Mouse (Mus musculus) skeletal muscle tissue, adult 2 months (tissue): ENCODE measurements around the gene Celf1.
"Not testable (repeated sequence)": the region's sequence is repeated elsewhere in the genome, so short reads cannot be mapped to it uniquely, and the experiment has no call there.

Source experiments
- DNase-seq: peaks from one replicate; pipeline ENCODE4 v3.0.0-alpha.2; 2012; ENCODE audit warnings: low read depth, low spot score

Gene Celf1

DNA sequence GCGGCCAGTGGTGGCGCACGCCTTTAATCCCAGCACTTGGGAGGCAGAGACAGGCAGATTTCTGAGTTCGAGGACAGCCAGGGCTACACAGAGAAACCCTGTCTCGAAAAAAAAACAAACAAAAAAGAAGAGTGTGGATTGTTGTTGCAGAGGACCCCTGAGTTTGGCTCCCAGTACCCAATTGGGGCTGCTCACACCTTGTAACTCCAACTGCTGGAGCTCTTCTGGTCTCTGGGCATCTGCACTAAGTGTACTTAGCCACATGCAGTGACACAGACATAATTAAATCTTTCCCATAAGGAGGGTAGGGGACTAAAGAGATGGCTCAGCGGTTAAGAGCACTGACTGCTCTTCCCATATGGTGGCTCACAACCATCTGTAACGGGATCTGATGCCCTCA, 82.1 kb downstream of the Celf1 start:
- not testable (repeated sequence) for DNase-seq

DNA sequence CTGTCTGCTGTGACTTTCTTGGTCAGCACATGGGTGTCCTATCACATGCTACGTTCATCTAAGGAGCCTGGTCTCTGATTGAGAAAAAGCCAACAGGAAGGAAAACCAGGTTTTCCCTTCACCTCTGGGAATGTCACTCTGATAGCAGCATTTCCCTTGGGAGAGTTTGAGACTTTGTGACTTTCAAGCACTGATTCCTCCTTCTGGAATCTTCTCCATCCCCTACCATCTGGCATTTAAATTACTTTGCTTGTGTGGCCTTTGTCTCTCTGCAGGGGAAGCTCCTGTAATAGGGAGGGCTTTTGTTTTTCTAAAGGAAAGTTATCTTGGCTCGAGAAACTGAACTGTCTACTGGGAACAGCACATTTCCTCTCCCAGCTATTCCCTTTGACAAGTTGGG, 82.9 kb downstream of the Celf1 start:
- peak; percentile 27 for DNase-seq

DNA sequence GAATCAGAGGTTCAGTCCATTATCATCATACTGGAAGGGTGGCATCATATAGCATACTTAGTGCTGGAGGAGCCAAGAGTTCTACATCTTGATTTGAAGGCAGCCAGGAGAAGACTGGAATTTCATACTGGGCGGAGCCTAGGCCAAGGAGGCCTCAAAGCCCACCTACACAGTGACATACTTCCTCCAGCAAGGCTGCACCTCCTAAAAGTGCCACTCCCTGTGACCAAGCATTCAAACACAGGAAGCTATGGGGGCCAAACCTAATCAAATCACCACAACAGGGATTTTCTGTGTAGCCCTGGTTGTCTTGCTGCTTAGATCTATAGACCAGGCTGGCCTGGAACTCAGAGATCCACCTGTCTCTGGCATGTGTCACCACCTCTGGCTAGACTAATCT, 83.8 kb downstream of the Celf1 start:
- DNase-seq = no peak

DNA sequence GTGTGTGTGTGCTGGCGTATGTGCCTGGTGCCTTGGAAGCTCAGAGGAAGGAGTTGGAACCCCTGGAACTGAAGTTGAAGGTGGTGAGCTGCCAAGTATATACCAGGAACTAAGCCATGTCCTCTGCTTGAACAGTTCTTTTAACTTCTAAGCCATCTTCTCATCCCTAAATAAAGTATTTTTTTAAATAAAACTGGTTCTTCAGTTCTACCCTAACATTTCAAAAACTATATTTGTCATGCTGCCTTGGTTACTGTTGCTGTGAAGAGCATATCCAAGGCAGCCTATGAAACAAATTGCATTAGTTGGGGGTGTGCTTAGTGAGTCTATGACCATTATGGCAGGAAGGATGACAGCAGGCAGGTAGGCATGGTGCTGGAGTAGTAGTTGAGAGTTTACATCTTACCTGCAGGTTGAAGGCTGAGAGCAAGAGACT, 84.9 kb downstream of the Celf1 start:
- DNase-seq = no peak

DNA sequence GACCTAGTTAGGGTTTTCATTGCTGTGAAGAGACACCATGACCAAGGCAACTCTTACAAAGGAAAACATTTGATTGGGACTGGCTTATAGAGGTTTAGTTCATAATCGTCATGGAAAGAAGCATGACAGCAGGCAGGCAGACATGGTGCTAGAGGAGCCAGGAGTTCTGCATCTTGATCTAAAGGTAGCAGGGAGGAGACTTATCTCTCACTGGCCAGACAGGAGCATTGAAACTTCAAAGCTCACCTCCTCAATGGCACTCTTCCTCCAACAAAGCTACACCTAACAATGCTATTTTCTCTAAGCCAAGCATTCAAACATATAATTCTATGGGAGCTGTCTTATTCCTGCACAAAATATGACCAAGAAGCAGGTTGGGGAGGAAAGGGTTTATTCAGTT, 86.3 kb downstream of the Celf1 start:
- DNase-seq = no peak

DNA sequence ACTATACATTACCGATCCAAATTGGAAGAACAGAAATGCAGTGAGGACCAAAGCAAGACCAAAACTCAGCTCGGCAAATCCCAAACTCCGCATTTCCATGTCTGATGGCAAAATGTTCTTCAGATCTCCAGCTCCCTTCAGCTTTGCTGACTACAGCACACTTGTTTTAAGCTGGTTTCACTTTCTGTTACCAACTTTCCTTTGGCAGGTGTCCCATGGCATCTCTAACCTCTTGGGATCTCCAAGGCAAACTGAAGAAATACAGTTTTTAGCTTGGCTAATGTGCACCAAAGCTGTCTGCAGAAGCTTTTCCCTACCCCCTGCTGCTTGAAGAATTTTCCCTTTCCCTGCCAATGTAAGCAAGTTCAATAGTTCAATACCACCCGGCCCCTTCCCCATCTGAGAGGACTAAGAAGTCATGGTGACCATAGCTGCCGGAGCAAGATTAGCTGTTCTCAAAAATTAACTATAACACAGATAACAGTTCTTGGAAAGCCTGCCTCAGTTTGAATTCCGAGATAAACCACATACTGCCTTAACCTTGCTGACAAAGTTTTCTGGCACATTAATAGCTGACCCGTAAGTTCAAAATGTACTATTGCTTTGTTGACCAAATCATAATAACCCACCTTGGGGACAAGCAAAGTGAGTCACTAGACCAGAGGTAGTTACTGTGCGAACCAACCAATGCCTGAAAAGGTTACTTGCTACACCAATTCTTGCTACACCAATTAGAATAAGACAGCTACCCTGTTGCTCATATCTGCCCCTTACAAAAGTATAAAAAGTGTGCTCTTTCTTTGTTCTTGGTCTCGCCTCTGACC, 87.4 kb downstream of the Celf1 start:
- DNase-seq = peak; percentile 50

DNA sequence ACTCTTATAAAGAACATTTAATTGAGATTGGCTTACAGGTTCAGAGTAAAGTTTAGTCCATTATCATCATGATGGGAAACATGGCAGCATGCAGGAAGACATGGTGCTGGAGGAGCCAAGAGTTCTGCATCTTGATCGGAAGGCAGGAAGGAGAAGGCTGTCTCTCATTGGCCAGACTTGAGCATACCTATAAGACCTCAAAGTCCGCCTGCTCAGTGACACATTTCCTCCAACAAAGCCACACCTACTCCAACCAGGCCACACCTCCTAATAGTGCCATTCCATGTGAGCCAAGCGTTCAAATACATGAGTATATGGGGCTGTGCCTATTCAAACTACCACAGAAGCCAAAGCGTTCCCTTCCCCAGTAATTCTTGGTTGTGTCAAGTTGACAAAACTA, 91.0 kb downstream of the Celf1 start:
- no peak for DNase-seq

DNA sequence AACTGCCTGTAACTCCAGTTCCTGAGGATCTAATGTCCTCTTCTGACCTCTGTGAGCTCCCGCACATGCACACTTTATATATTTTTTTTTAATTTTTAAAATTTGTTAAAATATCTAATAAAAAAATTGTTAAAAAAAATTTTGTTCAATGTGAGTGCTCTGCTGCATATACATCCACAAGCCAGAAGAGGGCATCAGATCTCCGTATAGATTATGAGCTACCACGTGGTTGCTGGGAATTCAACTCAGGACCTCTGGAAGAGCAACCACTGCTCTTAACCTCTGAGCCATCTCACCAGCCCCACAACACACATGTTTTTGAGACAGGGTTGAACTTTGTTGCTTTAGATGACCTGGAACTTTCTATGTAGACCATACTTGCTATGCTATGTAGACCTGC, 92.8 kb downstream of the Celf1 start:
- DNase-seq = no peak

DNA sequence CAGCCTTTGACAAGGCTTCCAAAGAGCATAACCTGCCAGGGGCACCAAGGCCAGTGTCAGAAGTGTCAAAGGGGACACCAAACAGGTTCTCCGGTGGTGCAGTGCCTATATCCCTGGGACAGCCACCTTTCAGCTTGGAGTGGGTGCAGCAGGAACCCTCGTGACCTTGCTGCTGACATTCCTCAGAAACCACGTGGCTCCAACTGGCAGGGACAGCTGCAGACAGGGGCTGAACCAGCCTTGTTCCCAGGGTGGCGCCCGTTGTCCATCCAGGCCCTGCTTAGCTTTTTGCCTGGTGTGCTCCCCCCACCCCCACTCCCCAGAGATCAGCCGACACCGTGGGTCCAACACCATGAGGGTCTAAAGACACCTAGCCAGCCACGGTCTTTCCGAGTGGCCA, 95.2 kb downstream of the Celf1 start, which contains the start of gene Rapsn:
TSS of gene Rapsn (plus strand) at position 236 of the 400 bp plus-strand sequence.
- DNase-seq = peak; percentile 86

DNA sequence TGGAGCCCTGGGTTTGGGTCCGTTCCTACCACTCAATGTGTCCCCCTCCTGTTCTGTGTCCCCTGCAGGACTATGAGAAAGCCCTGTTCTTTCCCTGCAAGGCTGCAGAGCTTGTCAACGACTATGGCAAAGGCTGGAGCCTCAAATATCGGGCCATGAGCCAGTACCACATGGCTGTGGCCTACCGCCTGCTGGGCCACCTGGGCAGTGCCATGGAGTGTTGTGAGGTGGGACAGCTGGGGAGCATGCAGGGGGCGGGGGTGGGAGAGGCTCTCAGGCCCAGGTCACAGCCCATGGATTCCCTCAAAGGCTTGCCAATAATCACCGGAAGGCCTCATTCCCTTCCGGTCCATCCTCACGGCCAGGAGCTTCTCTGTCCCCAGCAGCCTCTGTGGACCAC, 101.6 kb downstream of the Celf1 start:
- DNase-seq = no peak

DNA sequence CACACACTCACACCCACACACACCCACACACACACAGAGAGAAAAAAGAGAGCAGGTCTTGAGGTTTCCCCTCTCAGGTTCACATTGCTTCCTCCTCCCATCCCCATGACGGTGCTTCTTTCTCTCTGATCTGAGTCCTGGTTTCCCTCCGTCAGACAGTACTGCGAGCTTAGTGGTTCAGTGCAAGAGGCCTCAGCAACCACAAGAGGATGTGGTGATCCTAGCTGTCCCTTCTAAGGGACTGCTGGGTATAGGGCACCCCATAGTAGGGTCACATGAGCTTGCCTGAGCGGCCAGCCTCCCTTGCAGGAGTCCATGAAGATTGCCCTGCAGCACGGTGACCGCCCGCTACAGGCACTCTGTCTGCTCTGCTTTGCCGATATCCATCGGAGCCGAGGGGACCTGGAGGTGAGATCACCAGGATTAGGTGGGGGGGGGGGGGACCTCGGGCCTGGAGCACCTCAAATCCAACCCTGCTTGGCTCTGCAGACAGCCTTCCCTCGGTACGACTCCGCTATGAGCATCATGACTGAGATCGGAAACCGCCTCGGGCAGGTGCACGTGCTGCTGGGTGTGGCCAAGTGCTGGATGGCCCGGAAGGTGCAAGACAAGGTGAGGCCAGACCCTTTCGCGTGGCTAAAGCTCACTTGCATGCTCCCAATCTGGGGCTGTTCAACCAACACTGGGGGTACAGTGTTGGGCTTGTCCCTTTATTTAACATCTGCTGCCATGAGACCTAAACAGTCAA, 102.6 kb downstream of the Celf1 start:
- DNase-seq = no peak

DNA sequence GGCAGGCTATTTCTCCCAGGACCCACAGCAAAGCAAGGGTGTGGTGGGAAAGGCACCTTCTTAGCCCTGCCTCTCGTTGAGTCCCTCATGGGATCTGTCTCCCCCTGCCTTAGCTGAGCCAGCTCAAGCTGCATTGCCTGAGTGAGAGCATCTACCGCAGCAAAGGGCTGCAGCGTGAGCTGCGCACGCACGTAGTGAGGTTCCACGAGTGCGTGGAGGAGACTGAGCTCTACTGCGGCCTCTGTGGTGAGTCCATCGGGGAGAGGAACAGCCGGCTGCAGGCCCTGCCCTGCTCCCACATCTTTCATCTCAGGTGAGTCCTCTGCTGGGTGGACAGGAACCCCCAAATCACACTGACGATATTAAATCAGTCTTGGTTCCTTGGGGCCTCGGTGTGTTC, 104.5 kb downstream of the Celf1 start:
- DNase-seq = no peak

DNA sequence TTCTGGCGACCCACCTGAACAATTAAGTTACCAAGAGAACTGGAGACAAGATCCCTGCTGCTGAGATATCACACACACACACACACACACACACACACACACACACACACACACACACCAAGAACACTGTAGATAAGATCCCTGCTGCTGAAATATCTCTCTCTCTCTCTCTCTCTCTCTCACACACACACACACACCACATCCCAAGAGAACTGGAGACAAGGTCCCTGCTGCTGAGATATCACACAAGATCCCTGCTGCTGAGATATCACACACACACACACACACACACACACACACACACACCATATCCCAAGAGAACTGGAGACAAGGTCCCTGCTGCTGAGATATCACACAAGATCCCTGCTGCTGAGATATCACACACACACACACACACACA, 105.6 kb downstream of the Celf1 start:
- not testable (repeated sequence) for DNase-seq

DNA sequence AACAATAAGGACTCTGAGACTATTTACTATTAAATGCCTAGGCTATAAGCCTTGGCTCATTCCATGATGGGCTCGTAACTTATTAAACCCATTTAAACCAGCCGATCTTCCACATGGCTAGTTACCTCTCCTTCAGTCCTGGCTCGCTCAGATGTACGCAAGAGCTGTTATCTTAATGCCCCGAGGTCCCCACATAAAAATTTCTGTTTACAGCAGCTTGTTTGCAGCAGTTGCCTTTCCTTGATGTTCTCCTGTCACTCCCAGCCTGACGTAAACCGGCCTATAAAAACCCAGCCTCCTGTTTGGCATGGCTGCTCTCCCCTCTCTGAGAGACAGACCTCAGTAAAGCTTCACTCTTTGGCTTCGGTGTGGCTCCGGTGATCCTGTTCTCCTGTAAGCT, 107.2 kb downstream of the Celf1 start:
- DNase-seq = no peak

DNA sequence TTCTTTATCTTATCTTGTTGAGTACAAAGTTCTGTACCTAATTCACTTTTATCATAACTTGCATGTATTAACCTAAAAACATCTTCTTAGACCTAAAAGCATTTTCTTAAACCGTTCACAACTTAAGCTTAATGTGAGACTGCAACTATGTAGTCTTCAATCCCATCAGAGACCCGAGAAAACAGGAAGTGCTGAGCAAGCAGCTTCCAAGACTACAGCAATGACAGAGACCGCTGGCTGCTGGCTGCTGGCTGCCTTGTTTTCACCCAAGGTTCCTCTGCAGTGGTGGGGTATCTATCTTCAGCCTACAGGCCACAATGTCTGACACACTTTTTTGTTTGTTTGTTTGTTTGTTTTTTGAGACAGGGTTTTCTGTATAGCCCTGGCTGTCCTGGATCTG, 111.7 kb downstream of the Celf1 start:
- DNase-seq = no peak

DNA sequence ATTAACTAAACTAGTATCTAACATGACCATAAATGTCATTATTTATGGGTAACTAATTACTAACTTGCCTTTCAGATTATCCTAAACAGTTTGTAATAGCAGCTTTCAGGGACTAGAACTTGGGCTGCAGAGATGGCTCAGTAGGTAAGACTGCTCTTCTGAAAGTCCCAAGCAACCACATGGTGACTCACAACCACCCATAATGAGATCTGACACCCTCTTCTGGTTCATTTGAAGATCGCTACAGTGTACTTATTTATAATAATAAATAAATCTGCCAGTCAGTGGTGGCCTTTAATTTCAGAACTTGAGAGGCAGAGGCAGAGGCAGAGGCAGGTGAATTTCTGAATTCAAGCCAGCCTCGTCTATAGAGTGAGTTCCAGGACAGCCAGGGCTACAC, 112.6 kb downstream of the Celf1 start:
- DNase-seq = no peak

DNA sequence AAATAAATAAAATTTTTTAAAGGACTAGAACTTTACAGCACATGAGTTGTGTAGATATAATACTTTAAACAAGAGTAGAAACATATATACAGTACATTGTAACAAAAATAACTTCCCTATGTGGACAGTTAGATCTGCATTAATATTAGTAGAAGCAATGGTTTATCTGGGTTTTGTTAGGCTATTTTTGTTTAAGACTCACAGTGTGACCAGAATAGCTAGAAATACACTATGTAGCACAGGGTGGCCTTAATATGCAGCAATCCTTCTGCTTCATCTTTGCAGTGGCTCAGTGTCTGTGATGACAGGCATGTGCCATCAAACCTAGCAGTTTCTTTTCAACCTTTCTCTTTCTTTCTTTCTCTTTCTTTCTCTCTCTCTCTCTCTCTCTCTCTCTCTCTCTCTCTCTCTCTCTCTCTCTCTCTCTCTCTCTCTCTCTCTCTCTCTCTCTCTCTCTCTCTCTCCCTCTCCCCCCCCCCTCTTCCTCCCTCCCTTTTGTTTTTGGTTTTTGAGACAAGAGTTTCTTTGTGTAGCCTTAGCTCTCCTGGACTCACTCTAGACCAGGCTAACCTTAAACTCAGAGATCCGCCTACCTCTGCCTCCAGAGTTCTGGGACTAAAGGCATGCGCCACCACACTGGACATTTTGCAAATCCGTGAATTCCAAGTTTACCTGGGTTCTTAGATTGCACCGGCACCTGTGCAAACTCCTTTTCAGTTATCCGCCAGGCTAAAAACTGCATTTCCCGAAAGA, 113.2 kb downstream of the Celf1 start:
- DNase-seq = no peak

DNA sequence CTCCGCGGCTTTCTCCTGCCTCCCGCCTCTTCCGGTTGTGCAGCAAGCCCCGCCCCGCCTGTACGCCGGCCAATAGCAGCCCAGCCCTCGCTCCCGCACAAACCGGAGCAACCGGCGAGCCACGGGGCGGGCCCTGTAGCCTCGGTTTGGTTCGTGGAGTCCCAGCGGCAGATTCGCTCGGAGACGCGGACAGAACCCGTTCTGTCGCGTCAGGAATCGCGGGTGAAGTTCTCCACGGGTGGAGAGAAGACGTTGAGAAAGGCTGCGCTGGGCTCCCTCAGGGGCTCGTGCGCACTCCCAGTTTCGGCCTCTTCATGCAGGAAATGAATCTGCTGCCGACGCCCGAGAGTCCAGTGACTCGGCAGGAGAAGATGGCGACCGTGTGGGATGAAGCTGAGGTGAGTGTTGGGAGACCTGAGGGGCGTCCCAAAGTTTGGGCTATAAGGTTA, 113.8 kb downstream of the Celf1 start, which contains the start of gene Psmc3:
TSS of gene Psmc3 (plus strand) at position 76 of the 449 bp plus-strand sequence.
- DNase-seq = peak; percentile 88

DNA sequence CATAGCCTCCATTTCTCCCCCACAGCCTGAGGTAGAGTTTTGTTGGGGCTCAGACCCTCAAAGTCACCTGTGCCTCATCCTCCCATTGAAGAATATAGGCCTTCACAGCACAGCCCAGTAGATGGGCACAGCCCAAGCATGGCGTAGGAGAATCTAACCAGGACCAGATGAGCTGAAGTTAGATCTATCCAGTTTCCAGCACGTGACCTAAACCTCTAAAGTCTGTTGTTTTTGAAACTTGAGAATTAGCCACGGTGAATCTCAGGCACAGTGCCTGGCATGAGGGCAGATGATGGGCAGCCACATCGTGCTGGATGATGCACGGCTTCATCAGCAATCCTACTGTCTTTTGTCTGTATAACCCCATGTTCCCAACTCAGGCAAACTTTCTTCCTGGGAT, 118.3 kb downstream of the Celf1 start:
- no peak for DNase-seq

DNA sequence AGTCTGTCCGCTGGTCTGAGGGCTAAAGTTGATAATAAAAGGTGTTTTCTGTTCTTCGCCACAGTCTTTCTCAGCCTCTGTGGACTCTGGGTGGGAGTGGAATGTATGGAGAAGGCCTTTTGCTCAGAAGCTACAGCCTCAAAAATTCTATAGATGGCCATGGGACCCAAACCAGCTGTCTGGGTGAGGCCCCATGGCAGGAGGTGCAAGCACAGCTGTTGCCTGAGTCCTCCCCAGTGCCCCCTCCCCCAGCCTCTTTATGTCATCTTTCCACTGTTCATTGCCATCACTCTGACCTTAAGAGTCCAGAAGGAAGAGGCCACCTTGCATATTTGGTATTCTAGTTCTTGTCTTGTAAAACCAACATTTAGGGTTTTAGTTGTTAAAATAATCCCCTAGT, 119.2 kb downstream of the Celf1 start:
- no peak for DNase-seq

DNA sequence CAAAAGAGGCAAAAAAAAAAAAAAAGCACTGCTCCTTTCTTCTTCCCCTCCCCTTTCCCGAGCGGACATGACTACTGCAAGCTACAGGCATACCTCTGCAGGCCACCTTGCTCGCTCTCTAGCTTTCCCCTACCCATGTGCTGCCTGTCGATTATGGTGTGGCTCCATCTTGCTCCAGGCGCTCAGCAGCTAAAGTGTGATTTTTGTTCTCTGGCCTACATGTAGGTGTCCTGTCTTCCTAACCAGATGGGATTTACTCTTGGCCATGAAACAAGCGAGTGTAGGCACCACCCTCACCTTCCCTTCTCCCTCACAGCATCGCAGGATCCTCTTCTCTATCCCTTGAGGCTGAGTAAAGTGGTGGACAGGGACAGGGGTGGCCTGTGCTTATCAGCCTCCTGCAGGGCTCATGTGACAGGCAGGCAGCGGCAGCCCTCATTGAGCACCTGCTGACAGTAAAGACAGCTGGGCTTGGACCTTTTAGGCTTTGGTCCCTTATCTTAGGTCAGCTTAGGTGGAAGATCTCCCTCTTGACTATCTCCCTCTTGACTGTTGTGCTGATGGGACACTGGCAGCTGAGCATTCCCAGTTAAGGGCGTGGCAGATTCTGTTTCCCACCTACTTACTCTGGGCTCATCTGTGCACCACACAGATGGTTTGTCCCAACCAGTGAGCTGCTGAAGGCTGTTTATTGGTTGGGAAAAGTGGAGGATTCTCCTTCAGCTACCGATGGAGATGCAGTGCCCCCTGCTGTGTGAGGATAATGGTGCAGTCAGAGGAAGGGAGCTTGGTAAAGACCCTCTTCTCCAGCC, 120.6 kb downstream of the Celf1 start:
- no peak for DNase-seq
